Mouse (Mus musculus): Measurements from ENCODE around the gene Mau2. TPM values are rescaled to one million over a fixed set of nuclear protein-coding genes. Genes with fewer than 3 reads are reported as not detected.

Gene Mau2
- total RNA-seq (2023) = 137 TPM

DNA sequence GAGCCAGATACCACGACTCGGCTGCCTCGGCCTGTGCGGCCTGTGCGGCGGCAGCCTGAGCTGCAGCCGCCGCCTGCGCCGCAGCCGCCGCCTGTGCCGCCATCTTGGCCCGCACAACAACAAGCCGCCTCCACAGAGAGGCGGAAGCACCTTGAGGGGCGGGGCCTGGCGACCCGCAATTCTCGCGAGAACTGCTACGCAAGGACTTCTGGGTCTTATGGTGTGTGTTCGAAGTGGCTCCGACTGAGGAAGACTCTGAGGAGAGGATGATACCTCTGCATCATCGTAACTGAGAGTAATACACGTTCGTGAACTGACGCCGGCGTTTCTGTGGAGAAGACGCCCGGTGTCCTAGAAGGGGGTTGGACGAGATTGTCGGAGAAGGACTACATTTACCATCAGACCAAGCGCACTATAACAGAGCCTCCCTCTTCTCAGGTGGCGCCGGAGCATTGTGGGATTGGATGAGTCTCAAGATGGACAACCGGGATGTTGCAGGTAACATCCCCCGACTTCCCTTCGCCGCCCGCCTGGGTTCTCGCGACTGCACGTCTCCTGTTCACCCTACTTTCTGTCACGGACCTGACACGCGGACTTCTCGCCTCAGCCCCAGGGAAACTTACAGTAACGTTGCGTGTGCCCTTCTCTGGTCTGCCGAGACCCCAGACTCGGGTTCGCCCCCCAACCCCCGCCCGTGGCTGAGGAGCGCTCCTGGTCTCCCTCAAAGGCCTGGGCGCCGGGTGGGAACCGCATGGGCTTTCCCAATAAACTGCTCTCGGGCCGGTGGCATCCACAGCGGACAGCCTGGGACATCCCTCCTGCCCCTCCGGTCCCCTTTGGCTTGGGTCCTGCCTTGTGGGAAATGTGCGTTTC, at the start of gene Mau2, which contains the start of gene Sugp1:
Gene Mau2 (minus strand): TSS at position 152 of the 873 bp plus-strand sequence.
Gene Sugp1 (plus strand): TSS at position 231 of the 873 bp plus-strand sequence.

DNA sequence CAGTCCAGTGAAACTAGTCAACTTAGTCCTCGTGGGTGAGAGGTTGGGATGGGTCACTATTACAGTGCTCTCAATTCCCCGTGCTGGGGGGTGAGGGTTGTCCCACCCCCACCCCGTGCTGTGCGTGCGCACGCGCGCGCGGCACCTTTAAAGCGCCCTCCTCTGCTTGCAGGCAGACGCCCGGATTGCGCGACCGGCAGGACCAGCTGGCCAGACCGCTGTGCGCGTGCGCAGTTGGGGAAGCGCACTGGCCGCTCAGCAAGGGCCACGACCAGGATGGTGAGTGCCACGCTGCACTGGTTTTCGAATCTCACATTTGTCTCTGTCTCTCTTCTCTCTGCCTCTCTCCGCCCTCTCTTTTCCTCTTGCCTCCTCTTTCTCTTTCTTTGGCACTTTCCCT, 40.8 kb upstream of the Mau2 start, which contains the start of gene Hapln4:
Gene Hapln4 (plus strand): TSS at position 173 of the 400 bp plus-strand sequence.

DNA sequence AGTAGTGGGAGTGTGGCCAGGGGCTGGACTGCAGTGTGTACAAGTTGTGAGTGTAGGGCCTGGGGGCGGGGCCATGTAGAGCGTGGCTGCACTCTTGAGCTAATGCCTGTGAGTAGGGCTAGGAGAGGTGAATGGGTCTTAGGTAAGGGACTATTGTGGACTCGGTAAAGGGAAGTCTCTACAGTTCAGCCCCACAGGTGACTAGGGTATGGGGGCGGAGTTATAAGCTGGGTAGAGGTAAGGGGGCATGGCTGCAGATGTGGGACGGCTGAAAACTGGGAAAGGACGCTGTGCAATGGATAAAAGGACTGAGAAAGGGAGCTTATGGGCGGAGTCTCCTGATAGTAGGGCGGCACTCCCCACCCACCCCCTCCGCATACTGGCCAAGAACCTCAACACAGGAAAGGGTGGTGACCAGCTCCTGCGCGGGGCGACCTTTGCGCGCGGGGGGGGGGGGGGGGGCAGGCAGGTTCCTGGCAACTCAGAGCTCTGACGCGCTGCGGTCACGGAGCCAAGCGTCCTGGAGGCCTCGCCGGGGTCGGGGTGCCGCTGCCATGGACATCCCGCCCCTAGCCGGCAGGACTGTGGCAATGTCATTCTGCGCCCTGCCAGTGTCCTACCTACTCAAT, 30.0 kb upstream of the Mau2 start, which contains the start of gene Tm6sf2:
Gene Tm6sf2 (plus strand): TSS at position 484 of the 629 bp plus-strand sequence.

DNA sequence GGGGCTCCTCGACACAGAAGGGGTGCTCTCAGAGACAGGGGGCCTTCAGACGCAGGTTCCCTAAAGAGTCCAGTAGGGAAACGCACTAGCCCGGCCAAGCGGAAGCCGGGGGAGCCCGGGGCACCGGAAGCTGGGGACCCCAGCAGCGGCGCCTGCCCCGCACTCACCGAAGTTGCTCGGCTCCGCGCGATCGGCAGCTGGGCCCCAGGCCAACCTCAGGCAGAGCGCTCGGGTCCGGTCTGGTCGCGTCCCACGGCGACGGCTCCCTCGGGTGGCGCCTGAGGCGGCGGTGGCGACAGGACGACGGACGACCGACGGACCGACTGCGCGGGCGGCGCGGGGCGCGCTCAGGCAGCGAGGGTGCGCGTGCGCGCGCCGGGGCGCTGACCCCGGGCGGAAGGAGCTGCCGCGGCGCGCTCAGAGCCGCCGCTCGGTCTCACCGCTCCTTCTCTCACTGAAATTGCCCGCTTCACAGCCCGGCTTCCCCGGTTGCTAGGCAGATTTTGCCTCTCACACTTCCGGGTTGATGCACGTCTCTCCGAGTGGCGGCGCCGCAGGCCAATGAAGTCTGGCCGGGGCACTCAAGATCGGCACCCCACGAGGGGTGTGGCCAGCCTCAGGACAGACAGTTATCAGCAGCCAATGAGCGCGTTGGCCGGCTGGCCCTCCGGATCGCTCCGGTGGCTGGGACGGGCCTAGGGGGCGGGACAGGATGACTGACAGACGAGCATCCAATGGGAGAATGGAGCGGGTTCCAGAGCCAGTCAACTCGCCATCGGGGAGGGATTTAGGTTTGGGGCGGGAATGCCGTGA, 46.6 kb downstream of the Mau2 start, which contains the start of gene Gatad2a:
Gene Gatad2a (minus strand): TSS at position 609 of the 813 bp plus-strand sequence.

Other genes starting within 250 kb of the Mau2 start
- gene Gmip, start 234.1 kb downstream of the Mau2 start, total RNA-seq (2023) = 254 TPM
- gene Lpar2, start 220.3 kb downstream of the Mau2 start, total RNA-seq (2023) = 4.0 TPM
- gene Pbx4, start 210.2 kb downstream of the Mau2 start, total RNA-seq (2023) = 3.2 TPM
- not detected for gene Cilp2, start 155.0 kb downstream of the Mau2 start, total RNA-seq (2023)
- gene Tssk6, start 140.6 kb downstream of the Mau2 start, total RNA-seq (2023) = 0.89 TPM
- 52.0 TPM for gene Ndufa13, start 140.2 kb downstream of the Mau2 start, total RNA-seq (2023)
- gene Yjefn3, start 140.0 kb downstream of the Mau2 start, total RNA-seq (2023) = 2.8 TPM
- gene Gatad2a, start 46.4 kb downstream of the Mau2 start, total RNA-seq (2023) = 90.5 TPM
- 50.6 TPM for gene Sugp1, start 79 bp upstream of the Mau2 start, total RNA-seq (2023)
- not detected for gene Tm6sf2, start 30.2 kb upstream of the Mau2 start, total RNA-seq (2023)
- gene Hapln4, start 40.7 kb upstream of the Mau2 start, total RNA-seq (2023) = not detected
- not detected for gene Ncan, start 78.1 kb upstream of the Mau2 start, total RNA-seq (2023)
- gene Nr2c2ap, start 88.6 kb upstream of the Mau2 start, total RNA-seq (2023) = 33.8 TPM
- 30.7 TPM for gene Rfxank, start 96.4 kb upstream of the Mau2 start, total RNA-seq (2023)
- gene Borcs8, start 96.8 kb upstream of the Mau2 start, total RNA-seq (2023) = 52.4 TPM
- gene Mef2b, start 97.0 kb upstream of the Mau2 start, total RNA-seq (2023) = 5.2 TPM
- 55.5 TPM for gene Tmem161a, start 129.6 kb upstream of the Mau2 start, total RNA-seq (2023)
- 11.7 TPM for gene Slc25a42, start 169.6 kb upstream of the Mau2 start, total RNA-seq (2023)
- 65.2 TPM for gene Sugp2, start 191.5 kb upstream of the Mau2 start, total RNA-seq (2023)
- gene Armc6, start 191.7 kb upstream of the Mau2 start, total RNA-seq (2023) = 12.2 TPM
- gene Homer3, start 240.1 kb upstream of the Mau2 start, total RNA-seq (2023) = 6.7 TPM